ENCODE assay signal across 8 mouse cellular contexts in the genomic region with DNA sequence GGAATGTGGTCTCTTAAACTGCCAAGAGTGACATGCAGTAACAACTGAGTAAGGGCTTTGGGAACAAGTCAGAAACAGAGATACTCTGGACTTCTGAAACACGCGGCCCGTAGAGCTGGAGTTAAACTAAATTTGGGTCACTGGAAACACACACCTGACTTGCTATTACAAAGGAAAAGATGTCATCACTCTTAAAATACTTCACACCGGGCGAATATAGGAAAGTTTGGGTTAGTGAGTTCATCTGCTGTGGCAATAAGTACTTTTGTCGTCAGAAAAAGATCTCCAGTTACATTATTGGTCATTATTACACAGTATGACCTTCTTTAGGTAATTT. TPM values are rescaled to one million over a fixed set of nuclear protein-coding genes. Genes with fewer than 3 reads are reported as not detected.
A peak's percentile ranks its signal among the peaks of the same experiment; 100 is the strongest.
DNase-seq lines count a peak whose midpoint lies in the region; ATAC-seq and TF ChIP-seq lines count a peak whose summit lies in the region.

No protein-coding gene starts in this region.

- peak overlapping the region; percentile 89; the same call in 1 of the 2 replicates for H3K27ac ChIP-seq in layer of hippocampus, adult 2 months
- H3K27ac ChIP-seq in embryonic facial prominence, embryonic 14.5 days (replicated peaks; ENCODE audit: low read depth, low read length), result no peak overlapping the region
- peak overlapping the region; percentile 93; the same call in 1 of the 2 replicates for H3K27ac ChIP-seq in limb, embryonic 10.5 days
- peak overlapping the region; percentile 97 for H3K27ac ChIP-seq in neural tube, embryonic 13.5 days (replicated peaks)

- DNase-seq in layer of hippocampus, adult 2 months (ENCODE audit: low spot score in 2 of 2), result no peak
- DNase-seq in layer of hippocampus, adult 8-10 months (ENCODE audit: low spot score in 2 of 2), result no peak
- DNase-seq in embryonic facial prominence, embryonic 14.5 days (ENCODE audit: low spot score), result no peak
- DNase-seq in limb, embryonic 10.5 days (ENCODE audit: low spot score), result no peak
- no peak for DNase-seq in thymus, adult 18-20 months
- DNase-seq in spleen, adult 18-20 months, result no peak
- no peak for DNase-seq in layer of hippocampus, adult 9-11 months

- peak overlapping the region; percentile 80 for H3K4me3 ChIP-seq in layer of hippocampus, adult 2 months
- peak overlapping the region; percentile 84 for H3K4me3 ChIP-seq in embryonic facial prominence, embryonic 14.5 days (ENCODE audit: low read depth, low read length)
- H3K4me3 ChIP-seq in limb, embryonic 10.5 days, result peak overlapping the region; percentile 65
- H3K4me3 ChIP-seq in neural tube, embryonic 13.5 days, result peak overlapping the region; percentile 80

- H3K9me3 ChIP-seq in embryonic facial prominence, embryonic 14.5 days (ENCODE audit: control insufficient read depth, low read length), result no peaks in the 10 kb centered on the region
- no peaks in the 10 kb centered on the region for H3K9me3 ChIP-seq in limb, embryonic 10.5 days (replicated peaks)
- H3K9me3 ChIP-seq in neural tube, embryonic 13.5 days, result no peaks in the 10 kb centered on the region

- ATAC-seq in embryonic facial prominence, embryonic 14.5 days (ENCODE audit: low read depth), result no peak
- ATAC-seq in neural tube, embryonic 13.5 days (ENCODE audit: low read depth), result no peak

- H3K9ac ChIP-seq in embryonic facial prominence, embryonic 14.5 days (ENCODE audit: low read depth, low read length), result peak overlapping the region; percentile 85
- H3K9ac ChIP-seq in neural tube, embryonic 13.5 days, result peak overlapping the region; percentile 91

- no peaks in the 10 kb centered on the region for H3K36me3 ChIP-seq in embryonic facial prominence, embryonic 14.5 days (ENCODE audit: control insufficient read depth, insufficient read depth, low read length)
- H3K36me3 ChIP-seq in limb, embryonic 10.5 days, result no peaks in the 10 kb centered on the region
- peaks cover 3% of the 10 kb centered on the region; the same call in 1 of the 2 replicates for H3K36me3 ChIP-seq in neural tube, embryonic 13.5 days

- H3K27me3 ChIP-seq in embryonic facial prominence, embryonic 14.5 days (replicated peaks; ENCODE audit: control insufficient read depth, insufficient read depth, low read length), result peaks cover 6% of the 10 kb centered on the region
- peaks cover 30% of the 10 kb centered on the region for H3K27me3 ChIP-seq in limb, embryonic 10.5 days (ENCODE audit: low read depth, poor library complexity, severe bottlenecking)
- no peaks in the 10 kb centered on the region for H3K27me3 ChIP-seq in neural tube, embryonic 13.5 days

- TF ChIP-seq CTCF in layer of hippocampus, adult 2 months (conservative IDR thresholded peaks at IDR 0.05), result no peak

- peaks cover 4% of the 10 kb centered on the region; the same call in 1 of the 2 replicates for H3K4me1 ChIP-seq in embryonic facial prominence, embryonic 14.5 days (ENCODE audit: control insufficient read depth, insufficient read depth, low read length)
- H3K4me1 ChIP-seq in limb, embryonic 10.5 days, result peaks cover 4% of the 10 kb centered on the region; the same call in 1 of the 2 replicates
- peaks cover 30% of the 10 kb centered on the region for H3K4me1 ChIP-seq in neural tube, embryonic 13.5 days (replicated peaks)

- H3K4me2 ChIP-seq in embryonic facial prominence, embryonic 14.5 days (ENCODE audit: low read depth, low read length), result peak overlapping the region; percentile 86
- peak overlapping the region; percentile 70 for H3K4me2 ChIP-seq in neural tube, embryonic 13.5 days

- WGBS in embryonic facial prominence, embryonic 14.5 days, result 2% methylated on average over 6 of the region's 6 CpGs
- 2% methylated on average over 6 of the region's 6 CpGs for WGBS in limb, embryonic 10.5 days
- 3% methylated on average over 6 of the region's 6 CpGs for WGBS in neural tube, embryonic 13.5 days

RNA-seq across cellular contexts. Expression of a gene that starts 19.3 kb away (rescaled TPM):
- 10 to 100 TPM; 69.2 to 73.0 TPM for total RNA-seq in layer of hippocampus, adult 2 months (2021)
- total RNA-seq in layer of hippocampus, adult 8-10 months (2022), result 10 to 100 TPM; 82.6 to 97.6 (median 91.6) TPM
- 18.8 and 20.0 TPM in 2 replicates for polyA plus RNA-seq in embryonic facial prominence, embryonic 14.5 days (2014; fragmentation: Nextera tagmentation; extraction: Ambion mirVana)
- 9.4 and 11.0 TPM in 2 replicates for polyA plus RNA-seq in limb, embryonic 10.5 days (2016; fragmentation: Nextera tagmentation; extraction: Ambion mirVana)
- 29.3 and 32.2 TPM in 2 replicates for polyA plus RNA-seq in neural tube, embryonic 13.5 days (2015; fragmentation: Nextera tagmentation; extraction: Ambion mirVana)
